Mouse (Mus musculus): ENCODE results near the gene Ttc7b.

GRCm38 (mm10) chr12:100358040-100358620 is 162.5 kb downstream of the Ttc7b start:
- no peak for TF ChIP-seq CTCF (IDR thresholded peaks at IDR 0.05; ENCODE audit: low read depth, low read length)
- TF ChIP-seq GATA1 (IDR thresholded peaks at IDR 0.05; ENCODE audit: borderline replicate concordance, low read length): no peak
- no peak for TF ChIP-seq TAL1 (conservative IDR thresholded peaks at IDR 0.05; ENCODE audit: low read depth, low read length)
- no peak for TF ChIP-seq POLR2AphosphoS5 (IDR thresholded peaks at IDR 0.05; ENCODE audit: insufficient replicate concordance, low read depth, low read length)
